Comparison of ENCODE assay signal across 17 mouse cellular contexts in the genomic region with DNA sequence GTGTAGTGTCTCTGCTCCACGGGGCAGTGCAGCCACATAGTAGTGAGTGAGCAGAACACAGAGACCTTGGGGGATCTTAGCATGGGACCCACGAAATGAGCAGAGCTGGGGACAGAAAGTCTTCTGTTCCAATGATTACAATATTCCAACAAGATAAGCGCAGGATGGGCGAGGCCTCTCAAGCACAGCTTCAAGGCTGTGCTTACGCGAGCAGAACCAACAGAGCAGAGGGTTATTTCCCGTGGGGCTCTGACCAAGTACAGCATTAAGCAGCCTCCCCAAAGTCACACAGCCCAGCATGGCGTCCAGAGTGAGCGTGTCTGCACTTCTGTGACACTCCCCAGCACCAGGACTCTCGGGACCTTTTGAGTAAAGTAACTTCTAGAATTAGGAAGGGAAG. TPM values are rescaled to one million over a fixed set of nuclear protein-coding genes. Genes with fewer than 3 reads are reported as not detected.
A peak's percentile ranks its signal among the peaks of the same experiment; 100 is the strongest.
DNase-seq lines count a peak whose midpoint lies in the region; ATAC-seq lines count a peak whose summit lies in the region.
"Had no signal": no experiment of that assay in that cellular context is flagged by ENCODE, and none has a peak within 500 bp of the region (broad histone marks: within the 10 kb centered on the region; RNA-seq: fewer than 3 reads in every experiment).

No protein-coding gene starts in this region.

- peaks cover 27% of the 10 kb centered on the region for H3K4me1 ChIP-seq in kidney, embryonic 16.5 days (ENCODE audit: insufficient read depth, low read length)
- H3K4me1 ChIP-seq in brown adipose tissue, adult 24 weeks (ENCODE audit: control insufficient read depth, insufficient read depth, insufficient read length, low read length): peaks cover 27% of the 10 kb centered on the region
- peaks cover 20% of the 10 kb centered on the region for H3K4me1 ChIP-seq in stomach, embryonic 15.5 days

- peaks cover 8% of the 10 kb centered on the region; the same call in 1 of the 2 replicates for H3K36me3 ChIP-seq in kidney, embryonic 16.5 days (ENCODE audit: insufficient read depth, low read length)
- 0 out of 2 replicates have a peak, but pooled peaks cover 3% of the 10 kb centered on the region for H3K36me3 ChIP-seq in stomach, embryonic 15.5 days
- H3K36me3 ChIP-seq: heart, embryonic 13.5 days had no signal

- H3K27ac ChIP-seq in kidney, embryonic 16.5 days (ENCODE audit: low read length): no peak overlapping the region
- peak overlapping the region; percentile 82 for H3K27ac ChIP-seq in brown adipose tissue, adult 24 weeks (replicated peaks; ENCODE audit: low read depth, low read length)
- H3K27ac ChIP-seq in stomach, embryonic 15.5 days: peak overlapping the region; percentile 38; the same call in 1 of the 2 replicates
- H3K27ac ChIP-seq: heart, embryonic 13.5 days; hindbrain, embryonic 14.5 days had no signal

- H3K4me2 ChIP-seq in kidney, embryonic 16.5 days (replicated peaks; ENCODE audit: low read depth, low read length): no peak overlapping the region
- peak overlapping the region; percentile 37 for H3K4me2 ChIP-seq in stomach, embryonic 15.5 days
- H3K4me2 ChIP-seq: heart, embryonic 13.5 days; hindbrain, embryonic 14.5 days; midbrain, embryonic 11.5 days had no signal

- DNase-seq in adrenal gland, adult (ENCODE audit: inconsistent age in 2 of 2, low spot score in 1 of 2): peak; percentile 60 to 72
- no peak for DNase-seq in adrenal gland, postnatal 4 days (ENCODE audit: low spot score in 2 of 2)
- DNase-seq in kidney, adult 9 months: no peak
- DNase-seq in c-Kit-positive CD71-positive TER-119-positive erythroid progenitor cells, embryonic 14.5 days (ENCODE audit: low spot score): no peak
- no peak for DNase-seq in cerebellum, postnatal 10 days
- DNase-seq: cerebellum, postnatal 36 days; kidney, adult 2 months; kidney, postnatal 4 days; lung, postnatal 36 days; right cerebral cortex, postnatal 25 days; thymus, postnatal 36 days had no signal

- peak; percentile 13; the same call in 1 of the 2 replicates for ATAC-seq in kidney, embryonic 16.5 days (ENCODE audit: low FRiP score, low TSS enrichment)
- ATAC-seq in stomach, embryonic 15.5 days (ENCODE audit: insufficient read depth, low FRiP score, low read depth): no peak

- no peaks in the 10 kb centered on the region for H3K27me3 ChIP-seq in kidney, embryonic 16.5 days (ENCODE audit: insufficient read depth, low read length)
- H3K27me3 ChIP-seq in stomach, embryonic 15.5 days (replicated peaks): no peaks in the 10 kb centered on the region

- 73% methylated on average over 10 of the region's 10 CpGs for WGBS in kidney, embryonic 16.5 days
- WGBS in stomach, embryonic 15.5 days: 58% methylated on average over 10 of the region's 10 CpGs

- H3K4me3 ChIP-seq in kidney, embryonic 16.5 days (ENCODE audit: low read length): no peak overlapping the region
- H3K4me3 ChIP-seq in brown adipose tissue, adult 24 weeks (ENCODE audit: insufficient read depth, low read depth, low read length): no peak overlapping the region
- peak overlapping the region; percentile 26 for H3K4me3 ChIP-seq in stomach, embryonic 15.5 days (replicated peaks)
- H3K4me3 ChIP-seq: heart, embryonic 13.5 days had no signal

- H3K9me3 ChIP-seq in kidney, embryonic 16.5 days (ENCODE audit: low read length): no peaks in the 10 kb centered on the region
- H3K9me3 ChIP-seq in stomach, embryonic 15.5 days: no peaks in the 10 kb centered on the region
- H3K9me3 ChIP-seq: heart, embryonic 13.5 days had no signal

- H3K9ac ChIP-seq in kidney, embryonic 16.5 days (replicated peaks; ENCODE audit: low read length): no peak overlapping the region
- no peak overlapping the region for H3K9ac ChIP-seq in stomach, embryonic 15.5 days
- H3K9ac ChIP-seq: heart, embryonic 13.5 days; hindbrain, embryonic 14.5 days had no signal

RNA-seq across cellular contexts. Expression of a gene that starts 24.7 kb away (rescaled TPM):
- total RNA-seq in adrenal gland, postnatal 4 days (2021): 10 to 100 TPM; 21.8 to 26.1 TPM
- 99.9 and 111 TPM in 2 replicates for polyA plus RNA-seq in kidney, embryonic 16.5 days (2015; fragmentation: Nextera tagmentation; extraction: Ambion mirVana)
- 171 and 187 TPM in 2 replicates for polyA plus RNA-seq in brown adipose tissue, adult 24 weeks (2012; ENCODE audit: insufficient read depth, insufficient read length, missing spikeins)
- 97.9 and 122 TPM in 2 replicates for polyA plus RNA-seq in stomach, embryonic 15.5 days (2015; fragmentation: Nextera tagmentation; extraction: Ambion mirVana)

Comparison
In these comparisons a context has a peak if more than half of its experiments do, and no peak if none do; other contexts are left out.
1. DNase-seq: peak in adrenal gland, adult (2 of 2); none in adrenal gland, postnatal 4 days (0 of 2), kidney, adult 9 months (single experiment), c-Kit-positive CD71-positive TER-119-positive erythroid progenitor cells, embryonic 14.5 days (single experiment) and cerebellum, postnatal 10 days (0 of 2).